Mouse (Mus musculus) heart, embryonic 14.5 days (tissue): ENCODE results near the gene Hsf2bp. TPM values are rescaled to one million over a fixed set of nuclear protein-coding genes. Genes with fewer than 3 reads are reported as not detected.
A peak's percentile ranks its signal among the peaks of the same experiment; 100 is the strongest.

Source experiments
- ATAC-seq: fragments of 200-750 bp; cut with Nextera tagmentation; 2 replicates; pipeline ENCODE4 v1.8.0; 2017; ENCODE audit warnings: low read depth, moderate TSS enrichment; ENCODE audit not compliant: insufficient number of reproducible peaks, insufficient read depth, low FRiP score
- H3K27ac ChIP-seq, 2 experiments: fragments of 200-500 bp in 1 of 2; fragments of 300-500 bp in 1 of 2; sonication (generic) in 1 of 2; replicated peaks in 1 of 2; 2 replicates each; pipeline ENCODE4 v1.5.1; 2012 to 2014; ENCODE audit warnings: low read depth in 2 of 2, low read length in 2 of 2, control low read depth in 1 of 2, mild to moderate bottlenecking in 1 of 2, mixed read lengths in 1 of 2; ENCODE audit not compliant: control insufficient read depth in 1 of 2, insufficient read depth in 1 of 2
- H3K27me3 ChIP-seq: fragments of 300-500 bp; sonication (generic); 2 replicates; pipeline ENCODE4 v1.6.1; 2014; ENCODE audit warnings: mild to moderate bottlenecking, low read length, control low read depth; ENCODE audit not compliant: control insufficient read depth, insufficient read depth
- H3K36me3 ChIP-seq: fragments of 300-500 bp; sonication (generic); 2 replicates; pipeline ENCODE4 v1.6.1; 2014; ENCODE audit warnings: mild to moderate bottlenecking, control low read depth, low read length, mixed read lengths; ENCODE audit not compliant: control insufficient read depth, insufficient read depth
- H3K4me1 ChIP-seq, 2 experiments: fragments of 200-500 bp in 1 of 2; fragments of 300-500 bp in 1 of 2; sonication (generic) in 1 of 2; 2 replicates each; pipeline ENCODE4 v1.6.1; 2012 to 2014; ENCODE audit warnings: low read length in 2 of 2, control low read depth in 1 of 2, mixed read lengths in 1 of 2; ENCODE audit not compliant: control insufficient read depth in 2 of 2, insufficient read depth in 2 of 2
- H3K4me2 ChIP-seq: fragments of 300-500 bp; sonication (generic); 2 replicates; pipeline ENCODE4 v1.6.1; 2014; ENCODE audit warnings: mild to moderate bottlenecking, low read length
- H3K4me3 ChIP-seq, 2 experiments: fragments of 200-500 bp in 1 of 2; fragments of 300-500 bp in 1 of 2; sonication (generic) in 1 of 2; 2 replicates each; pipeline ENCODE4 v1.5.1; 2012 to 2014; ENCODE audit warnings: low read length in 2 of 2, mild to moderate bottlenecking in 2 of 2, control low read depth in 1 of 2, low read depth in 1 of 2, moderate library complexity in 1 of 2; ENCODE audit not compliant: control insufficient read depth in 1 of 2, insufficient read depth in 1 of 2
- H3K9ac ChIP-seq: fragments of 300-500 bp; sonication (generic); 2 replicates; pipeline ENCODE4 v1.6.1; 2014; ENCODE audit warnings: mild to moderate bottlenecking, low read length
- H3K9me3 ChIP-seq: fragments of 300-500 bp; sonication (generic); 2 replicates; pipeline ENCODE4 v1.6.1; 2016; ENCODE audit warnings: low read length, control low read depth; ENCODE audit not compliant: control insufficient read depth
- WGBS: fragments of 180-500 bp; shearing (Covaris S2); extraction: QIAGEN DNeasy Blood & Tissue Kit; methylation state at CpG from one replicate; pipeline ENCODE4 v1.1.7; 2014; 5-methylcytosine and 5-hydroxymethylcytosine counted together
- polyA plus RNA-seq: library from polyadenylated mRNA; unstranded; fragments of >200 nt; fragmentation: Nextera tagmentation; extraction: Ambion mirVana; gene quantifications from 2 replicates; pipeline ENCODE4 v1.2.1, GENCODE M21; 2014

Gene Hsf2bp
- polyA plus RNA-seq, 1 experiment from 2014 or later: 0.11 TPM

- no peaks in the 10 kb centered on the region for H3K9me3 ChIP-seq
- peaks cover 3 to 4% of the 10 kb centered on the region in 2 experiments; a peak in 3 of 4 replicates for H3K4me1 ChIP-seq
- ATAC-seq: no peak
- H3K36me3 ChIP-seq: no peaks in the 10 kb centered on the region
- H3K4me2 ChIP-seq: no peak overlapping the region
- 94% methylated on average over 1 of the region's 1 CpGs for WGBS
- H3K27me3 ChIP-seq: no peaks in the 10 kb centered on the region
- no peak overlapping the region for H3K4me3 ChIP-seq
- no peak overlapping the region for H3K9ac ChIP-seq
- H3K27ac ChIP-seq: no peak overlapping the region
Measured at GRCm38 (mm10) chr17:31949076-31949475, 87.1 kb downstream of the Hsf2bp start.

GRCm38 (mm10) chr17:31946436-31946835 lies 89.7 kb downstream of the Hsf2bp start:
- no peak overlapping the region for H3K4me2 ChIP-seq
- H3K27me3 ChIP-seq: no peaks in the 10 kb centered on the region
- H3K9ac ChIP-seq: no peak overlapping the region
- H3K4me1 ChIP-seq: peaks cover 7 to 10% of the 10 kb centered on the region in 2 experiments
- H3K27ac ChIP-seq: no peak overlapping the region
- no peak for ATAC-seq
- H3K9me3 ChIP-seq: no peaks in the 10 kb centered on the region
- H3K36me3 ChIP-seq: no peaks in the 10 kb centered on the region
- WGBS: 89% methylated on average over 9 of the region's 9 CpGs
- no peak overlapping the region for H3K4me3 ChIP-seq

- no peak overlapping the region for H3K4me3 ChIP-seq
- no peak overlapping the region for H3K9ac ChIP-seq
- H3K27ac ChIP-seq: no peak overlapping the region
- no peaks in the 10 kb centered on the region for H3K36me3 ChIP-seq
- H3K9me3 ChIP-seq: no peaks in the 10 kb centered on the region
- peaks cover 19 to 20% of the 10 kb centered on the region in 2 experiments for H3K4me1 ChIP-seq
- no peak overlapping the region for H3K4me2 ChIP-seq
- H3K27me3 ChIP-seq: no peaks in the 10 kb centered on the region
- WGBS: 46% methylated on average over 10 of the region's 10 CpGs
- no peak for ATAC-seq
Measured at GRCm38 (mm10) chr17:31943881-31944539, 92.1 kb downstream of the Hsf2bp start.

- Histone ChIP-seq H3K4me1 (peaks cover 28 to 30% of the 10 kb centered on the region in 2 experiments), H3K4me3 (no peak overlapping the region), H3K27me3 (no peaks in the 10 kb centered on the region), H3K27ac (no peak overlapping the region), H3K4me2 (no peak overlapping the region), H3K9ac (no peak overlapping the region), H3K36me3 (no peaks in the 10 kb centered on the region), H3K9me3 (no peaks in the 10 kb centered on the region)
- WGBS: 64% methylated on average over 4 of the region's 4 CpGs
- ATAC-seq: no peak
Measured at GRCm38 (mm10) chr17:31941616-31942015, 94.5 kb downstream of the Hsf2bp start.

GRCm38 (mm10) chr17:31940607-31941006 lies 95.5 kb downstream of the Hsf2bp start:
- Histone ChIP-seq H3K9ac (no peak overlapping the region), H3K27ac (peak overlapping the region in 1 of 2 experiments; percentile 19; a peak in 1 of 4 replicates), H3K27me3 (no peaks in the 10 kb centered on the region), H3K4me3 (no peak overlapping the region), H3K9me3 (no peaks in the 10 kb centered on the region), H3K4me2 (no peak overlapping the region), H3K36me3 (no peaks in the 10 kb centered on the region), H3K4me1 (peaks cover 29 to 32% of the 10 kb centered on the region in 2 experiments)
- 78% methylated on average over 4 of the region's 4 CpGs for WGBS
- ATAC-seq: no peak

GRCm38 (mm10) chr17:31939292-31940060 lies 96.7 kb downstream of the Hsf2bp start:
- Histone ChIP-seq H3K36me3 (no peaks in the 10 kb centered on the region), H3K4me3 (no peak overlapping the region), H3K9me3 (no peaks in the 10 kb centered on the region), H3K27me3 (no peaks in the 10 kb centered on the region), H3K9ac (no peak overlapping the region), H3K4me2 (no peak overlapping the region), H3K27ac (no peak overlapping the region), H3K4me1 (peaks cover 29 to 32% of the 10 kb centered on the region in 2 experiments)
- ATAC-seq: no peak
- WGBS: 76% methylated on average over 16 of the region's 16 CpGs

- Histone ChIP-seq H3K9ac (peak overlapping the region; percentile 23; the same call in 1 of the 2 replicates), H3K27ac (no peak overlapping the region), H3K4me1 (peaks cover 24 to 25% of the 10 kb centered on the region in 2 experiments), H3K4me2 (no peak overlapping the region), H3K27me3 (no peaks in the 10 kb centered on the region), H3K4me3 (no peak overlapping the region), H3K36me3 (no peaks in the 10 kb centered on the region), H3K9me3 (no peaks in the 10 kb centered on the region)
- ATAC-seq: no peak
- WGBS: 81% methylated on average over 12 of the region's 12 CpGs
Measured at GRCm38 (mm10) chr17:31938539-31939260, 97.4 kb downstream of the Hsf2bp start.
